Mouse (Mus musculus): Measurements from ENCODE around the gene Ppm1m. TPM values are rescaled to one million over a fixed set of nuclear protein-coding genes. Genes with fewer than 3 reads are reported as not detected.
A peak's percentile ranks its signal among the peaks of the same experiment; 100 is the strongest.

The Ppm1m gene
- polyA plus RNA-seq, 1 experiment from 2014 or later = 33.4 TPM

- Histone ChIP-seq H3K4me1 (ENCODE audit: insufficient read depth, low read depth, low read length) (peaks cover 7% of the 10 kb centered on the region), H3K4me3 (ENCODE audit: low read depth, low read length) (no peak overlapping the region), H3K27me3 (replicated peaks; ENCODE audit: insufficient read depth, low read length) (no peaks in the 10 kb centered on the region), H3K36me3 (ENCODE audit: insufficient read depth, low read length) (peaks cover 63% of the 10 kb centered on the region), H3K4me2 (replicated peaks; ENCODE audit: low read depth, low read length) (no peak overlapping the region), H3K27ac (ENCODE audit: low read length) (peak overlapping the region; percentile 82), H3K9ac (replicated peaks; ENCODE audit: low read depth) (no peak overlapping the region), H3K9me3 (ENCODE audit: low read length) (no peaks in the 10 kb centered on the region)
- no peak for TF ChIP-seq EP300 (IDR thresholded peaks at IDR 0.05)
- TF ChIP-seq CTCF (IDR thresholded peaks at IDR 0.05) = peak; percentile 9; the same call in 1 of the 2 replicates
- peak; percentile 8; the same call in 1 of the 2 replicates for ATAC-seq
- DNase-seq (ENCODE audit: low spot score) = peak; percentile 50
- WGBS = 81% methylated on average over 23 of the region's 23 CpGs
These were observed 36.7 kb upstream of the Ppm1m start for GRCm38 (mm10) chr9:106236156-106236817.

- ATAC-seq = no peak; the same call in 1 of the 2 replicates
- Histone ChIP-seq H3K9me3 (ENCODE audit: low read length) (no peaks in the 10 kb centered on the region), H3K9ac (replicated peaks; ENCODE audit: low read depth) (no peak overlapping the region), H3K27me3 (replicated peaks; ENCODE audit: insufficient read depth, low read length) (no peaks in the 10 kb centered on the region), H3K4me1 (ENCODE audit: insufficient read depth, low read depth, low read length) (peaks cover 7% of the 10 kb centered on the region), H3K4me3 (ENCODE audit: low read depth, low read length) (no peak overlapping the region), H3K27ac (ENCODE audit: low read length) (peak overlapping the region; percentile 14; the same call in 1 of the 2 replicates), H3K4me2 (replicated peaks; ENCODE audit: low read depth, low read length) (no peak overlapping the region), H3K36me3 (ENCODE audit: insufficient read depth, low read length) (peaks cover 56% of the 10 kb centered on the region)
- DNase-seq (ENCODE audit: low spot score) = no peak
- 82% methylated on average over 23 of the region's 23 CpGs for WGBS
- TF ChIP-seq EP300 (IDR thresholded peaks at IDR 0.05) = no peak
- no peak for TF ChIP-seq CTCF (IDR thresholded peaks at IDR 0.05)
These were observed 35.8 kb upstream of the Ppm1m start for GRCm38 (mm10) chr9:106235194-106235830.

GRCm38 (mm10) chr9:106233953-106234352 lies 34.4 kb upstream of the Ppm1m start:
- peaks cover 7% of the 10 kb centered on the region for H3K4me1 ChIP-seq (ENCODE audit: insufficient read depth, low read depth, low read length)
- H3K27me3 ChIP-seq (replicated peaks; ENCODE audit: insufficient read depth, low read length) = no peaks in the 10 kb centered on the region
- H3K36me3 ChIP-seq (ENCODE audit: insufficient read depth, low read length) = peaks cover 45% of the 10 kb centered on the region
- WGBS = 81% methylated on average over 6 of the region's 6 CpGs
- H3K4me3 ChIP-seq (ENCODE audit: low read depth, low read length) = no peak overlapping the region
- H3K9ac ChIP-seq (replicated peaks; ENCODE audit: low read depth) = no peak overlapping the region
- no peaks in the 10 kb centered on the region for H3K9me3 ChIP-seq (ENCODE audit: low read length)
- H3K4me2 ChIP-seq (replicated peaks; ENCODE audit: low read depth, low read length) = no peak overlapping the region
- DNase-seq (ENCODE audit: low spot score) (no peak), ATAC-seq (no peak)
- no peak overlapping the region for H3K27ac ChIP-seq (ENCODE audit: low read length)
- no peak for TF ChIP-seq CTCF (IDR thresholded peaks at IDR 0.05)

GRCm38 (mm10) chr9:106232956-106233355 lies 33.4 kb upstream of the Ppm1m start:
- DNase-seq (ENCODE audit: low spot score) (no peak), ATAC-seq (no peak)
- WGBS = 94% methylated on average over 3 of the region's 3 CpGs
- TF ChIP-seq CTCF (IDR thresholded peaks at IDR 0.05) (no peak), EP300 (IDR thresholded peaks at IDR 0.05) (no peak)
- Histone ChIP-seq H3K27me3 (replicated peaks; ENCODE audit: insufficient read depth, low read length) (no peaks in the 10 kb centered on the region), H3K27ac (ENCODE audit: low read length) (no peak overlapping the region), H3K4me1 (ENCODE audit: insufficient read depth, low read depth, low read length) (peaks cover 7% of the 10 kb centered on the region), H3K4me2 (replicated peaks; ENCODE audit: low read depth, low read length) (no peak overlapping the region), H3K9me3 (ENCODE audit: low read length) (no peaks in the 10 kb centered on the region), H3K9ac (replicated peaks; ENCODE audit: low read depth) (no peak overlapping the region), H3K4me3 (ENCODE audit: low read depth, low read length) (no peak overlapping the region), H3K36me3 (ENCODE audit: insufficient read depth, low read length) (peaks cover 37% of the 10 kb centered on the region)

GRCm38 (mm10) chr9:106231816-106232215 lies 32.3 kb upstream of the Ppm1m start:
- Histone ChIP-seq H3K27ac (ENCODE audit: low read length) (0 out of 2 replicates have a peak overlapping the region, but pooled peaks have one; percentile 32), H3K9ac (replicated peaks; ENCODE audit: low read depth) (no peak overlapping the region), H3K4me2 (replicated peaks; ENCODE audit: low read depth, low read length) (no peak overlapping the region), H3K27me3 (replicated peaks; ENCODE audit: insufficient read depth, low read length) (no peaks in the 10 kb centered on the region), H3K4me3 (ENCODE audit: low read depth, low read length) (no peak overlapping the region), H3K9me3 (ENCODE audit: low read length) (no peaks in the 10 kb centered on the region), H3K36me3 (ENCODE audit: insufficient read depth, low read length) (peaks cover 31% of the 10 kb centered on the region; the same call in 1 of the 2 replicates), H3K4me1 (ENCODE audit: insufficient read depth, low read depth, low read length) (no peaks in the 10 kb centered on the region; the same call in none of the 2 replicates)
- TF ChIP-seq EP300 (IDR thresholded peaks at IDR 0.05) = no peak
- TF ChIP-seq CTCF (IDR thresholded peaks at IDR 0.05) = peak; percentile 24
- ATAC-seq = no peak
- 72% methylated on average over 4 of the region's 4 CpGs for WGBS
- DNase-seq (ENCODE audit: low spot score) = no peak

GRCm38 (mm10) chr9:106231220-106231619 lies 31.7 kb upstream of the Ppm1m start:
- DNase-seq (ENCODE audit: low spot score) (peak; percentile 47), ATAC-seq (peak; percentile 51)
- no peak for TF ChIP-seq CTCF (IDR thresholded peaks at IDR 0.05)
- peak; percentile 42 for TF ChIP-seq EP300 (IDR thresholded peaks at IDR 0.05)
- H3K9ac ChIP-seq (replicated peaks; ENCODE audit: low read depth) = no peak overlapping the region
- no peak overlapping the region for H3K4me3 ChIP-seq (ENCODE audit: low read depth, low read length)
- peaks cover 31% of the 10 kb centered on the region; the same call in 1 of the 2 replicates for H3K36me3 ChIP-seq (ENCODE audit: insufficient read depth, low read length)
- no peaks in the 10 kb centered on the region for H3K27me3 ChIP-seq (replicated peaks; ENCODE audit: insufficient read depth, low read length)
- H3K27ac ChIP-seq (ENCODE audit: low read length) = 0 out of 2 replicates have a peak overlapping the region, but pooled peaks have one; percentile 32
- H3K4me2 ChIP-seq (replicated peaks; ENCODE audit: low read depth, low read length) = no peak overlapping the region
- H3K9me3 ChIP-seq (ENCODE audit: low read length) = no peaks in the 10 kb centered on the region
- peaks cover 3% of the 10 kb centered on the region for H3K4me1 ChIP-seq (ENCODE audit: insufficient read depth, low read depth, low read length)
- WGBS = 60% methylated on average over 7 of the region's 7 CpGs
